Mouse (Mus musculus) heart, embryonic 14.5 days (tissue): ENCODE measurements around the gene Sec24d. TPM values are rescaled to one million over a fixed set of nuclear protein-coding genes. Genes with fewer than 3 reads are reported as not detected.

Source experiments
- ATAC-seq: fragments of 200-750 bp; cut with Nextera tagmentation; 2 replicates; pipeline ENCODE4 v1.8.0; 2017; ENCODE audit warnings: low read depth, moderate TSS enrichment; ENCODE audit not compliant: insufficient number of reproducible peaks, insufficient read depth, low FRiP score
- H3K27ac ChIP-seq, 2 experiments: fragments of 200-500 bp in 1 of 2; fragments of 300-500 bp in 1 of 2; sonication (generic) in 1 of 2; replicated peaks in 1 of 2; 2 replicates each; pipeline ENCODE4 v1.5.1; 2012 to 2014; ENCODE audit warnings: low read depth in 2 of 2, low read length in 2 of 2, control low read depth in 1 of 2, mild to moderate bottlenecking in 1 of 2, mixed read lengths in 1 of 2; ENCODE audit not compliant: control insufficient read depth in 1 of 2, insufficient read depth in 1 of 2
- H3K27me3 ChIP-seq: fragments of 300-500 bp; sonication (generic); 2 replicates; pipeline ENCODE4 v1.6.1; 2014; ENCODE audit warnings: mild to moderate bottlenecking, low read length, control low read depth; ENCODE audit not compliant: control insufficient read depth, insufficient read depth
- H3K36me3 ChIP-seq: fragments of 300-500 bp; sonication (generic); 2 replicates; pipeline ENCODE4 v1.6.1; 2014; ENCODE audit warnings: mild to moderate bottlenecking, control low read depth, low read length, mixed read lengths; ENCODE audit not compliant: control insufficient read depth, insufficient read depth
- H3K4me1 ChIP-seq, 2 experiments: fragments of 200-500 bp in 1 of 2; fragments of 300-500 bp in 1 of 2; sonication (generic) in 1 of 2; 2 replicates each; pipeline ENCODE4 v1.6.1; 2012 to 2014; ENCODE audit warnings: low read length in 2 of 2, control low read depth in 1 of 2, mixed read lengths in 1 of 2; ENCODE audit not compliant: control insufficient read depth in 2 of 2, insufficient read depth in 2 of 2
- H3K4me2 ChIP-seq: fragments of 300-500 bp; sonication (generic); 2 replicates; pipeline ENCODE4 v1.6.1; 2014; ENCODE audit warnings: mild to moderate bottlenecking, low read length
- H3K4me3 ChIP-seq, 2 experiments: fragments of 200-500 bp in 1 of 2; fragments of 300-500 bp in 1 of 2; sonication (generic) in 1 of 2; 2 replicates each; pipeline ENCODE4 v1.5.1; 2012 to 2014; ENCODE audit warnings: low read length in 2 of 2, mild to moderate bottlenecking in 2 of 2, control low read depth in 1 of 2, low read depth in 1 of 2, moderate library complexity in 1 of 2; ENCODE audit not compliant: control insufficient read depth in 1 of 2, insufficient read depth in 1 of 2
- H3K9ac ChIP-seq: fragments of 300-500 bp; sonication (generic); 2 replicates; pipeline ENCODE4 v1.6.1; 2014; ENCODE audit warnings: mild to moderate bottlenecking, low read length
- H3K9me3 ChIP-seq: fragments of 300-500 bp; sonication (generic); 2 replicates; pipeline ENCODE4 v1.6.1; 2016; ENCODE audit warnings: low read length, control low read depth; ENCODE audit not compliant: control insufficient read depth
- WGBS: fragments of 180-500 bp; shearing (Covaris S2); extraction: QIAGEN DNeasy Blood & Tissue Kit; methylation state at CpG from one replicate; pipeline ENCODE4 v1.1.7; 2014; 5-methylcytosine and 5-hydroxymethylcytosine counted together
- polyA plus RNA-seq: library from polyadenylated mRNA; unstranded; fragments of >200 nt; fragmentation: Nextera tagmentation; extraction: Ambion mirVana; gene quantifications from 2 replicates; pipeline ENCODE4 v1.2.1, GENCODE M21; 2014

Gene Sec24d
- polyA plus RNA-seq, 1 experiment from 2014 or later: 72.8 TPM

DNA sequence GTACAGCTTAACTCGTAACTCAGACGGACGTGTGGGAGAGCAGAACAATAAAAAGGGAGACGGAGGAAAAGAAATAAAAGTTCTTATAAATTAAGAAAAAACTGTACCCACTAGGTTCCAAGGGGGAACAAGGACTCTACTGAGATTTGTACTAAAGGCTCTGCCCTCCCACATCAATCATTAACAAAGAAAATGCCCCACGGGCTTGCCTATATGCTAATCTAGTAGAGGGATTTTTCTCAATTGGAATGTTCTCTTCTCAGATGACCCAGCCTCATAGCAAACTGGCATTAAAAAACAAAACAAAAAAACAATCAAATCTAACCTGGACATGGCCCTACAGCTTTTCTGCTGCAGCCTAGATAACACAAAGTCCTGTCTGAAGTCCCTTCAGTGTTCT, 128.4 kb downstream of the Sec24d start:
- WGBS: 85% methylated on average over 5 of the region's 5 CpGs
- ATAC-seq: no peak
- Histone ChIP-seq H3K9ac (no peak overlapping the region), H3K9me3 (no peaks in the 10 kb centered on the region), H3K4me2 (no peak overlapping the region), H3K4me1 (no peaks in the 10 kb centered on the region; a peak in 1 of 4 replicates), H3K27ac (no peak overlapping the region), H3K4me3 (no peak overlapping the region), H3K36me3 (no peaks in the 10 kb centered on the region), H3K27me3 (no peaks in the 10 kb centered on the region)

DNA sequence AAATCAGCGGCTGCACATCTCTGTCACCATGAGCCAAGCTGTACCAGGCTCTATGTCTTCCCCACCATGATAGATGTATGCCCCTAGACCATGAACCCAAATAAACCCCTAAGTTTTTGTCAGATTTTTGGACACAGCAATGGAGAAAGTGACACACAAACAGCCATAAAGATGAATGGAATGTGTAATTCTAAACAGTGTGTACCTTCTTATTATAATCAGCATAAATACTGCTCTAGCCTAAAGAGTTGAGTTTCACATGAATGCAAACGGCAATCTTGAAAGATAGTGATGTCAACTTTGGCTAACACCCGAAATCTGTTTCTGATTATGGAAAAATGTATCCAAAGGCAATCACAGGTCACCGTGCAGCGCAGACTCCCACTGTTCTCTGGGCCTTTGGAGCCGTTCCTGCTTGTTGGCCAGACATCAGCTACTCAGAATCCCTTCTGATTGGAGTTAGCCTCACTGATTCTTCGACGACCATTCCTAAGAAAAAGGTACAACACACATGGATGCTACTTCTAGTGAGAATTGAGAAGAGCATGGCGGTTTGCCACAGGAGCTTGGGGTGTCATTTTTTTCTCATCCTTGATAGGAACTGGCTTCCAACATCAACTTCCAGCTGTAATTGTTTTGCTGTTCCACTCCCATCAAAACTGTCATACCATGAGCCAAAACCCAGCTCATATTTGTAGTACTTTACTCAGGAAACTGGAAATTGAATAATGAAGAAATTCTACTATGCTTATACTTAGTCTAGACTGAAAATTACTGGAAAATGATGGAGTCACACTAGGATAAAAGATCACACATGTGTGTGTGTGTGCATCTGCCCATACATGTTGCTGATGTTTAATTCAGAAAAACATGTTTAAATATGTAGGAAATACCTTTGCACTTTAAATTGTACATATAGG, 130.6 kb downstream of the Sec24d start:
- H3K36me3 ChIP-seq: no peaks in the 10 kb centered on the region
- no peak overlapping the region for H3K9ac ChIP-seq
- no peak overlapping the region for H3K27ac ChIP-seq
- 66% methylated on average over 9 of the region's 9 CpGs for WGBS
- no peaks in the 10 kb centered on the region for H3K9me3 ChIP-seq
- H3K27me3 ChIP-seq: no peaks in the 10 kb centered on the region
- H3K4me2 ChIP-seq: no peak overlapping the region
- no peak overlapping the region for H3K4me3 ChIP-seq
- no peak for ATAC-seq
- no peaks in the 10 kb centered on the region; a peak in 1 of 4 replicates for H3K4me1 ChIP-seq

- peak; percentile 26; the same call in 1 of the 2 replicates for ATAC-seq
- no peaks in the 10 kb centered on the region for H3K4me1 ChIP-seq
- WGBS: 62% methylated on average over 3 of the region's 3 CpGs
- H3K9ac ChIP-seq: no peak overlapping the region
- H3K36me3 ChIP-seq: no peaks in the 10 kb centered on the region
- no peak overlapping the region for H3K4me2 ChIP-seq
- H3K27ac ChIP-seq: no peak overlapping the region
- H3K4me3 ChIP-seq: no peak overlapping the region
- H3K27me3 ChIP-seq: no peaks in the 10 kb centered on the region
- H3K9me3 ChIP-seq: no peaks in the 10 kb centered on the region
Observed at GRCm38 (mm10) chr3:123404945-123405344, 137.7 kb downstream of the Sec24d start.

DNA sequence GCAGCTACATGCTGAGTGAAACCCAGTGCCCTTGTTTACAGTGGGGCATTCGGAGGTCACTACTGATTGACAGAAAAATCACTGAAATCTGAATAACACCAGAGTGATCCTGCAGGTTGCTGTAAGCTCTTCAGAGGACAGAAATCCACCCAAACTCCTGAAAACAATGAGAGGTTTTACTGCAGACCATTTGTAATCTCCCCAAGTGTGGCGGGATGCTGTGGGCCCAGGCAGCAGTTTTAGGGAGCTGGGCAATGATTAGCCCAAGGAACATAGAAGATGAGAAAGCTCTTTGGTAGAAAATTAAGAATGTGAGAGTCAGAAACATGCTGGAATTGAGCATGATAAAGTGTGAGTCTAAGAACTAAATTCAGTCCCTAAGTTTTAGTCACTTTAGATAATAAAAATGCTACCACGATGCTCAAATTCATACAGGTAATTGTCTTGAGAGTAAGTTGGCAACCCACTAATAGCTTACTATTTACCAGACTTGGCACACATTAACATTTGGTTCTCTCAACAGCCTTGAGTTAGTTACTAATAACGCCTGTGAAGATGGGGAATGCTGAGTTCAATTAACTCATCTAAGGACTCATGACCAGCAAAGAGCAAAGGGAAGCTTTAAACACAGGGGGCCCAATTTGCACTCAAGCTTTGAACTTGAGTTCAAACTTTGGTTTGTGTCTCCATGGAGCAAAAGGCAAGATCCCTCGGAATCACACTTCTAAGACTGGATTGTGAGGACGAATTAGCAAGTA, 144.7 kb downstream of the Sec24d start:
- ATAC-seq: no peak
- WGBS: 72% methylated on average over 6 of the region's 6 CpGs

GRCm38 (mm10) chr3:123413173-123413572, 145.9 kb downstream of the Sec24d start:
- Histone ChIP-seq H3K4me3 (no peak overlapping the region), H3K9me3 (0 out of 2 replicates have a peak, but pooled peaks cover 4% of the 10 kb centered on the region), H3K9ac (no peak overlapping the region), H3K27ac (no peak overlapping the region), H3K4me2 (no peak overlapping the region), H3K4me1 (no peaks in the 10 kb centered on the region), H3K27me3 (no peaks in the 10 kb centered on the region), H3K36me3 (no peaks in the 10 kb centered on the region)
- ATAC-seq: no peak
- WGBS: 74% methylated on average over 5 of the region's 5 CpGs

More for the DNA sequence above, 144.7 kb downstream of the Sec24d start:
- Histone ChIP-seq H3K4me1 (no peaks in the 10 kb centered on the region), H3K4me2 (no peak overlapping the region), H3K27me3 (no peaks in the 10 kb centered on the region), H3K9ac (no peak overlapping the region), H3K36me3 (no peaks in the 10 kb centered on the region), H3K9me3 (0 out of 2 replicates have a peak, but pooled peaks cover 4% of the 10 kb centered on the region), H3K4me3 (no peak overlapping the region), H3K27ac (no peak overlapping the region)

Other genes with a start within 250 kb of the Sec24d start
- 230 and 232 TPM in 2 replicates for gene Myoz2, start 232.4 kb upstream of the Sec24d start, polyA plus RNA-seq
- gene Synpo2, start 31.3 kb upstream of the Sec24d start, polyA plus RNA-seq: 14.4 and 15.0 TPM in 2 replicates
- 15.3 and 15.5 TPM in 2 replicates for gene Mettl14, start 118.7 kb downstream of the Sec24d start, polyA plus RNA-seq
- 2.2 and 3.0 TPM in 2 replicates for gene Prss12, start 179.5 kb downstream of the Sec24d start, polyA plus RNA-seq